Mouse (Mus musculus): ENCODE results near the gene Cenpb. TPM values are rescaled to one million over a fixed set of nuclear protein-coding genes. Genes with fewer than 3 reads are reported as not detected.

Gene Cenpb
- polyA plus RNA-seq, 1 experiment from 2014 or later: 16.0 TPM

- peak within 1 kb of the TSS; percentile 62 for H3K4me2 ChIP-seq (ENCODE audit: low read length)
Measured at GRCm38 (mm10) chr2:131127161-131127730, 52.6 kb downstream of the Cenpb start, which contains the start of gene Hspa12b. Hspa12b (plus strand) TSS chr2:131127280.

GRCm38 (mm10) chr2:131125964-131126815, 53.7 kb downstream of the Cenpb start:
- WGBS: 47% methylated on average over 9 of the region's 9 CpGs
- Histone ChIP-seq H3K36me3 (ENCODE audit: control insufficient read depth, insufficient read depth) (no peaks in the 10 kb centered on the region), H3K9me3 (ENCODE audit: control insufficient read depth, low read length) (no peaks in the 10 kb centered on the region), H3K27me3 (replicated peaks; ENCODE audit: control insufficient read depth, insufficient read depth, low read length) (no peaks in the 10 kb centered on the region), H3K4me3 (replicated peaks; ENCODE audit: low read length) (no peak overlapping the region), H3K9ac (replicated peaks; ENCODE audit: low read depth, low read length) (no peak overlapping the region), H3K27ac (ENCODE audit: low read length) (no peak overlapping the region), H3K4me2 (ENCODE audit: low read length) (no peak overlapping the region), H3K4me1 (replicated peaks; ENCODE audit: control insufficient read depth, insufficient read depth, low read length) (peaks cover 6% of the 10 kb centered on the region)
- no peak for ATAC-seq

More at GRCm38 (mm10) chr2:131127161-131127730, 52.6 kb downstream of the Cenpb start, which contains the start of gene Hspa12b:
- WGBS: 1% methylated on average over 28 of the region's 28 CpGs
- Histone ChIP-seq H3K9ac (replicated peaks; ENCODE audit: low read depth, low read length) (peak within 1 kb of the TSS; percentile 56), H3K9me3 (ENCODE audit: control insufficient read depth, low read length) (no peaks in the 10 kb centered on the region), H3K27me3 (replicated peaks; ENCODE audit: control insufficient read depth, insufficient read depth, low read length) (no peaks in the 10 kb centered on the region), H3K36me3 (ENCODE audit: control insufficient read depth, insufficient read depth) (no peaks in the 10 kb centered on the region), H3K27ac (ENCODE audit: low read length) (no peak within 1 kb of the TSS), H3K4me1 (replicated peaks; ENCODE audit: control insufficient read depth, insufficient read depth, low read length) (peaks cover 6% of the 10 kb centered on the region), H3K4me3 (replicated peaks; ENCODE audit: low read length) (peak within 1 kb of the TSS; percentile 33)
- ATAC-seq: peak; percentile 61

Other genes starting within 250 kb of the Cenpb start
- gene Gfra4, start 137.0 kb downstream of the Cenpb start, polyA plus RNA-seq (2015; fragmentation: Nextera tagmentation; extraction: Ambion mirVana): 33.0 and 42.8 TPM in 2 replicates
- 1.4 TPM in 2 replicates for gene Adam33, start 116.3 kb downstream of the Cenpb start, polyA plus RNA-seq (2015; fragmentation: Nextera tagmentation; extraction: Ambion mirVana)
- gene Siglec1, start 93.3 kb downstream of the Cenpb start, polyA plus RNA-seq (2015; fragmentation: Nextera tagmentation; extraction: Ambion mirVana): 0.12 and 0.13 TPM in 2 replicates
- gene Hspa12b, start 52.8 kb downstream of the Cenpb start, polyA plus RNA-seq (2015; fragmentation: Nextera tagmentation; extraction: Ambion mirVana): 4.4 and 4.7 TPM in 2 replicates
- gene Gm11037, start 46.6 kb downstream of the Cenpb start, polyA plus RNA-seq (2015; fragmentation: Nextera tagmentation; extraction: Ambion mirVana): not detected in 2 replicates
- gene 1700037H04Rik, start 20.0 kb downstream of the Cenpb start, polyA plus RNA-seq (2015; fragmentation: Nextera tagmentation; extraction: Ambion mirVana): 87.5 and 97.1 TPM in 2 replicates
- 33.6 and 35.9 TPM in 2 replicates for gene Cdc25b, start 6.9 kb upstream of the Cenpb start, polyA plus RNA-seq (2015; fragmentation: Nextera tagmentation; extraction: Ambion mirVana)
- 11.3 and 12.6 TPM in 2 replicates for gene Spef1, start 7.2 kb upstream of the Cenpb start, polyA plus RNA-seq (2015; fragmentation: Nextera tagmentation; extraction: Ambion mirVana)
- gene Ap5s1, start 27.0 kb upstream of the Cenpb start, polyA plus RNA-seq (2015; fragmentation: Nextera tagmentation; extraction: Ambion mirVana): 37.8 and 40.5 TPM in 2 replicates
- 5.7 and 6.8 TPM in 2 replicates for gene Mavs, start 54.0 kb upstream of the Cenpb start, polyA plus RNA-seq (2015; fragmentation: Nextera tagmentation; extraction: Ambion mirVana)
- gene Pank2, start 82.4 kb upstream of the Cenpb start, polyA plus RNA-seq (2015; fragmentation: Nextera tagmentation; extraction: Ambion mirVana): 26.9 and 33.1 TPM in 2 replicates
- 22.0 and 26.0 TPM in 2 replicates for gene Rnf24, start 172.8 kb upstream of the Cenpb start, polyA plus RNA-seq (2015; fragmentation: Nextera tagmentation; extraction: Ambion mirVana)